8 mouse cellular contexts compared by ENCODE assay signal in genomic region chr11:39794183-39794652, GRCm38 (mm10).
DNase-seq lines count a peak whose midpoint lies in the region; ATAC-seq lines count a peak whose summit lies in the region.

No protein-coding gene starts in this region.

- no peaks in the 10 kb centered on the region for H3K27me3 ChIP-seq in midbrain, embryonic 13.5 days

- H3K9me3 ChIP-seq in midbrain, embryonic 13.5 days: no peaks in the 10 kb centered on the region

- peak overlapping the region; percentile 59 for H3K4me2 ChIP-seq in midbrain, embryonic 13.5 days (replicated peaks)

- H3K4me1 ChIP-seq in midbrain, embryonic 13.5 days (replicated peaks): peaks cover 11% of the 10 kb centered on the region

- whole genome bisulfite sequencing in midbrain, embryonic 13.5 days: 1% methylated on average over 14 of the region's 14 CpGs

- H3K36me3 ChIP-seq in midbrain, embryonic 13.5 days: no peaks in the 10 kb centered on the region

- ATAC-seq in midbrain, embryonic 13.5 days: peak; percentile 95
- ATAC-seq in megakaryocyte, adult 5-6 weeks (ENCODE audit: poor library complexity, severe bottlenecking): no peak

- H3K27ac ChIP-seq in midbrain, embryonic 13.5 days: peak overlapping the region; percentile 47; the same call in 1 of the 2 replicates

- DNase-seq in adrenal gland, adult 2 months: peak; percentile 3
- DNase-seq in adrenal gland, adult 18-20 months (ENCODE audit: low spot score in 2 of 2): no peak
- DNase-seq in ovary, postnatal 36 days (ENCODE audit: low spot score): peak; percentile 3
- DNase-seq in ovary, postnatal 14 days (ENCODE audit: low spot score): no peak
- peak; percentile 2 to 39 for DNase-seq in layer of hippocampus, adult 18-20 months (ENCODE audit: low spot score in 2 of 2)
- peak; percentile 1 for DNase-seq in yolk sac, embryonic 10.5 days (ENCODE audit: low spot score)

- peak overlapping the region; percentile 41 for H3K4me3 ChIP-seq in midbrain, embryonic 13.5 days (replicated peaks)

- H3K9ac ChIP-seq in midbrain, embryonic 13.5 days (replicated peaks): peak overlapping the region; percentile 55

Comparison
In these comparisons a context has a peak if more than half of its experiments do, and no peak if none do; other contexts are left out.
1. DNase-seq: peak in adrenal gland, adult 2 months (single experiment), ovary, postnatal 36 days (single experiment), layer of hippocampus, adult 18-20 months (2 of 2) and yolk sac, embryonic 10.5 days (single experiment); none in adrenal gland, adult 18-20 months (0 of 2) and ovary, postnatal 14 days (single experiment).